Mouse (Mus musculus) liver, adult 2 months (tissue): ENCODE results near the gene Cfap298.

Source experiments
- CTCF ChIP-seq: fragments of 200-500 bp; IDR thresholded peaks from 2 replicates; pipeline ENCODE4 v1.5.1; 2011; ENCODE audit warnings: low read depth, low read length, control low read depth
- POLR2A ChIP-seq: fragments of 200-500 bp; IDR thresholded peaks from 2 replicates; pipeline ENCODE4 v1.6.1; 2011; ENCODE audit warnings: low read length, control low read depth; ENCODE audit not compliant: insufficient read depth; ENCODE audit errors: extremely low read depth

DNA sequence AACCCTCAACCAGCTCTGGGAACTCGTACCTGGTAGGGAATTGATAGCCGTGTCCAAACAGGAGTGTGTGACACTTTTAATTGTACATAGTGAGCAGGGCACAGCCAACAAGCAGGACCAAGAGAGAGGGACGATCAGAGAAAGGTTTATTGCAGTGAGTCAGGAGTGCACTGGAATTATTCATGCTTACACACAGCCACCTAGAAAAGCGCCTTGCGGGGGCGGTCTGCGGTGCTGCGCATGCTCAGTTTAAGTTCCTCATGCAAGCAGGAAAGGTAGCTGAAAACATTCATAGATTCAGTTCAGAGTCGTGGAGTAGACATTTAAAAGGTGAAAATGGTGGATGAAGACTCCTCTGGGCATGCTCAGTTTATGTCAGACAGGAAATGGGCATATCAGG lies 44.2 kb downstream of the Cfap298 start:
- TF ChIP-seq CTCF, result no peak
- no peak for TF ChIP-seq POLR2A
